Mouse (Mus musculus) thymus, adult 2 months (tissue): ENCODE data around the gene Ch25h.

Source experiments
- CTCF ChIP-seq: fragments of 200-500 bp; IDR thresholded peaks from 2 replicates; pipeline ENCODE4 v1.5.1; 2012; ENCODE audit warnings: mild to moderate bottlenecking, control low read depth, low read length, moderate library complexity, borderline replicate concordance; ENCODE audit not compliant: control insufficient read depth, poor library complexity, insufficient read depth; ENCODE audit errors: extremely low read depth
- POLR2A ChIP-seq: fragments of 200-500 bp; IDR thresholded peaks from 2 replicates; pipeline ENCODE4 v1.6.1; 2012; ENCODE audit warnings: mild to moderate bottlenecking, low read length, control low read depth, moderate library complexity; ENCODE audit not compliant: control insufficient read depth, poor library complexity, insufficient read depth; ENCODE audit errors: extremely low read depth

DNA sequence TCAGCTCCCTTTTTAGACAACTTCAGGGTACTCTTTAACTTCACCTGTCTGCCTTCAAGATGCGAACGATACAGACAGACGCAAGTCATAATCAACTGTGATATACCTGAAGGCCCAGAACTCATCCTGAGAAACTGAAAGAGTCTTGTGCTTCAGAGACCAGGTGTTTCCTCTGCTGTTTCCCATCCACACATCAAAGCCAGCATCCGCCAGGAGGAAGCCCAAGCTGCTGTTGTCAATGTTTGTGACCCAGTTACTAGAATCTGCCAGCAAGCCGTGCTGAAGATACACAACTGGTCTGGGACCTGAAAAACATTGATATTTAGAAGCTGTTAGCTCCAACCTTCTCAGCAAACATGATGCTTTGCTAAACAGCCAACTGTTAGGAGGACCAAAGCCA lies 35.8 kb upstream of the Ch25h start:
- TF ChIP-seq CTCF (no peak), POLR2A (no peak)
